Mouse (Mus musculus) ES-Bruce4 (cell line): ENCODE measurements at regions not wholly inside any gene's neighbourhood (a gene's known extent, or its start where the extent isn't known, plus 50 kb on each side); places are given as distances from the start of the nearest gene placed in this dataset.

Source experiments
- CTCF ChIP-seq: IDR thresholded peaks from one replicate; pipeline ENCODE4 v1.8.1; 2011; ENCODE audit warnings: low read depth, low read length
- EP300 ChIP-seq: IDR thresholded peaks from 2 replicates; pipeline ENCODE4 v1.6.1; 2011; ENCODE audit warnings: low read depth, low read length; ENCODE audit not compliant: insufficient read depth
- POLR2A ChIP-seq: IDR thresholded peaks from one replicate; pipeline ENCODE4 v1.8.1; 2011; ENCODE audit warnings: low read length; ENCODE audit not compliant: insufficient read depth

DNA sequence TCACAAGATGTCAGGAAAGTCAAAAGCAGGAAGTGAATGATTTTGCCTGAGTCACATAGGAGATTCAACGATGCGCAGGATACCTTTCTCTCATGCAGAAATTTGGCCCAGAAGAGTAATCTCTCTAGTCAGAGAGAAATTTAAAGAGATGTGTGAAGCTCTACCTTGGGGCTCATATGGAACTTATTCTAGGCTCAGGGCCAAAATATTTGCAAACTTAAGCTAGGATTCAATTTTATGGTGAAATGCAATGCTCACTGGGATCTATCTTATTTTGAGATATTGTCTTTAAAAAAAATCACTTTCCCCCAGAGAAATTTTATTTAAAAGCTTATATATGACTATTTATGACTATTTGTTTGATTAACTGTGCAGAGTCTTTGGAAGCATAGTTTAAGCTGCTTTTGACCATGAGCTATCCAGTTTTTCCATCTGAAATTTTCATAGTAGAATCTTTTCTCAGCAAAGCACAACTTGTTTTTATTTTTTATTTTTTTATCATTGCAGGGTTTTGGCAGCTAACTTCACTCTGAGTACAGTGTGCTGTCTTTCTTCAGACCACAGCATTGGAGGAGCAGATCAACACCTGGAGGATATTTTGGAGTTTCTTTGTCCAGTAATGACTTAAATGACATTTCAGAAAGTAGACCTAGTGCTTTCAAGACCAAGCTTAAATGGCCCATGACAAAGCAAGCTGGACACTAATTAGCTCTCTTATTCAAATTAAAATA lies 1039.3 kb downstream of the Adgrl3 start:
- TF ChIP-seq POLR2A = no peak
- no peak for TF ChIP-seq CTCF
- no peak for TF ChIP-seq EP300
